Mouse (Mus musculus) forebrain, embryonic 10.5 days (tissue): ENCODE data around the gene 4921501E09Rik. TPM values are rescaled to one million over a fixed set of nuclear protein-coding genes. Genes with fewer than 3 reads are reported as not detected.

Experiments used
- polyA plus RNA-seq: library from polyadenylated mRNA; unstranded; fragments of >200 nt; fragmentation: Nextera tagmentation; extraction: Ambion mirVana; gene quantifications from 2 replicates; pipeline ENCODE4 v1.2.1, GENCODE M21; 2016

Gene 4921501E09Rik
- polyA plus RNA-seq, 1 experiment from 2014 or later, result not detected

Other genes starting within 250 kb of the 4921501E09Rik start
- gene Zfp799, start 237.8 kb downstream of the 4921501E09Rik start, polyA plus RNA-seq, result 14.2 and 14.7 TPM in 2 replicates
- gene Zfp870, start 176.4 kb downstream of the 4921501E09Rik start, polyA plus RNA-seq, result 7.4 and 8.6 TPM in 2 replicates
- not detected in 2 replicates for gene Cyp4f14, start 150.7 kb downstream of the 4921501E09Rik start, polyA plus RNA-seq
- gene Cyp4f13, start 120.7 kb downstream of the 4921501E09Rik start, polyA plus RNA-seq, result 1.8 and 1.9 TPM in 2 replicates
- 13.0 and 14.1 TPM in 2 replicates for gene Zfp472, start 102.2 kb downstream of the 4921501E09Rik start, polyA plus RNA-seq
- gene Zfp952, start 74.9 kb downstream of the 4921501E09Rik start, polyA plus RNA-seq, result 13.4 and 13.7 TPM in 2 replicates
- gene Zfp763, start 34.7 kb downstream of the 4921501E09Rik start, polyA plus RNA-seq, result 16.6 and 17.0 TPM in 2 replicates
- 5.8 and 7.0 TPM in 2 replicates for gene Zfp563, start 21.3 kb upstream of the 4921501E09Rik start, polyA plus RNA-seq
- gene Morc2b, start 71.6 kb upstream of the 4921501E09Rik start, polyA plus RNA-seq, result not detected in 2 replicates
- 0.05 TPM in 1 of 2 replicates, not detected in the other for gene Olfr55, start 100.4 kb upstream of the 4921501E09Rik start, polyA plus RNA-seq
- not detected in 2 replicates for gene Olfr239, start 123.2 kb upstream of the 4921501E09Rik start, polyA plus RNA-seq
- gene Olfr1564, start 153.6 kb upstream of the 4921501E09Rik start, polyA plus RNA-seq, result not detected in 2 replicates
- 17.5 and 17.8 TPM in 2 replicates for gene Zfp955a, start 187.1 kb upstream of the 4921501E09Rik start, polyA plus RNA-seq
- gene Olfr63, start 196.6 kb upstream of the 4921501E09Rik start, polyA plus RNA-seq, result 0.06 and 0.07 TPM in 2 replicates
- gene Zfp955b, start 221.5 kb upstream of the 4921501E09Rik start, polyA plus RNA-seq, result 9.5 and 12.2 TPM in 2 replicates